Mouse (Mus musculus) erythroblast, embryonic 14.5 days (primary cell): ENCODE measurements around the gene Tecpr1. TPM values are rescaled to one million over a fixed set of nuclear protein-coding genes. Genes with fewer than 3 reads are reported as not detected.
A peak's percentile ranks its signal among the peaks of the same experiment; 100 is the strongest.

ENCODE experiments used
- H3K27me3 ChIP-seq: 2 replicates; pipeline ENCODE4 v1.6.1; 2012; ENCODE audit warnings: inconsistent platforms; ENCODE audit not compliant: control insufficient read depth
- H3K36me3 ChIP-seq: 2 replicates; pipeline ENCODE4 v1.6.1; 2012; ENCODE audit warnings: mild to moderate bottlenecking, inconsistent platforms; ENCODE audit not compliant: control insufficient read depth
- H3K4me1 ChIP-seq: 2 replicates; pipeline ENCODE4 v1.6.1; 2012; ENCODE audit warnings: inconsistent platforms; ENCODE audit not compliant: control insufficient read depth
- H3K4me3 ChIP-seq: replicated peaks from 2 replicates; pipeline ENCODE3; 2012; ENCODE audit warnings: moderate library complexity, mild to moderate bottlenecking, inconsistent platforms
- H3K9me3 ChIP-seq: 2 replicates; pipeline ENCODE4 v1.6.1; 2012; ENCODE audit warnings: low read length, inconsistent platforms, mixed read lengths; ENCODE audit not compliant: control insufficient read depth
- GATA1 ChIP-seq: IDR thresholded peaks from 2 replicates; pipeline ENCODE4 v1.6.1; 2012; ENCODE audit warnings: low read length, inconsistent platforms, mixed read lengths
- TAL1 ChIP-seq: IDR thresholded peaks from 3 replicates; pipeline ENCODE4 v1.6.1; 2012; ENCODE audit warnings: low read length, inconsistent platforms, mixed read lengths
- polyA plus RNA-seq: library from polyadenylated mRNA; stranded (reverse); fragments of >175 nt; gene quantifications from 2 replicates; pipeline ENCODE4 v1.2.3, GENCODE M21; 2012

The Tecpr1 gene
- polyA plus RNA-seq, 1 experiment: 0.09 TPM

DNA sequence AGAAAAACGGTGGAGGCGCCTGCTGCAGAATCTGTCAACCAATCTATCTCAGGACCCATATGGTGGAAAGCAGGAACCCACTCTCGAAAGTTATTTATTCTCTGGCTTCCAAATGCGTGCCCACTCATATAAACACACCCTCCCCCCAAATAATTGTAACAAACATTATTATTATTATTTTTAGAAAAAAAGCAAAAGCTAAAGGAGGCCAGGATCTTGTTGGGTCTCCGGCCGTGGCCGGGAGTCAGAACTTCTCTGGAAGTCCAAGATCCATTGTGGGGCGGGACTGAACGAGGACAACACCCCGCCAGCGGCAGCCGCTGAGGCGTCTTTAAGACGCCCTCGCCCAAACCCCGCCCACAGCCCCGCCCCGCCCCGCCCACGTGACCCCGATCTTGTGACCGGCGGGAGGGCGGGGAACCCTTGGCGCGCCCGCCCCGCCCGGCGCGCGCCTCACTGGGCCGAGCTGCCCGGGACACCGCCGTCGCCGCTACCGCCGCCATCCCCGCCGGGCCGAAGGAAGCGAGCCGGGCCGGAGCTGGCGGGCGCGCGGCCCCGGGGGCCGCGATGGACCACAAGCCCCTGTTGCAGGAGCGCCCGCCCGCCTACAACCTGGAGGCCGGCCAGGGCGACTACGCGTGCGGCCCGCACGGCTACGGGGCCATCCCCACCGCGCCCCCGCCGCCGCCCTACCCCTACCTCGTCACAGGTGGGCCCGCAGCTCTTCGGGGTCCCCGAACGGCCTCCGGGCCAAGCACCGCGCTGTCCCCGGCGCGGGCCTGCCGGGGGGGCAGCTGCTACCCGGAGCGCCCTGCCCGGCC is 31.6 kb upstream of the Tecpr1 start:
- Histone ChIP-seq H3K27me3 (peaks cover 13% of the 10 kb centered on the region), H3K4me1 (peaks cover 44% of the 10 kb centered on the region), H3K4me3 (peak overlapping the region; percentile 76), H3K36me3 (peaks cover 10% of the 10 kb centered on the region), H3K9me3 (peaks cover 4% of the 10 kb centered on the region)
- no peak for TF ChIP-seq GATA1
- TF ChIP-seq TAL1: no peak

- TF ChIP-seq TAL1: no peak
- TF ChIP-seq GATA1: no peak
- Histone ChIP-seq H3K27me3 (peaks cover 13% of the 10 kb centered on the region), H3K4me1 (peaks cover 44% of the 10 kb centered on the region), H3K9me3 (peaks cover 8% of the 10 kb centered on the region), H3K36me3 (peaks cover 9% of the 10 kb centered on the region), H3K4me3 (peak overlapping the region; percentile 76)
Measured at GRCm38 (mm10) chr5:144254122-144254810, 30.9 kb upstream of the Tecpr1 start.

DNA sequence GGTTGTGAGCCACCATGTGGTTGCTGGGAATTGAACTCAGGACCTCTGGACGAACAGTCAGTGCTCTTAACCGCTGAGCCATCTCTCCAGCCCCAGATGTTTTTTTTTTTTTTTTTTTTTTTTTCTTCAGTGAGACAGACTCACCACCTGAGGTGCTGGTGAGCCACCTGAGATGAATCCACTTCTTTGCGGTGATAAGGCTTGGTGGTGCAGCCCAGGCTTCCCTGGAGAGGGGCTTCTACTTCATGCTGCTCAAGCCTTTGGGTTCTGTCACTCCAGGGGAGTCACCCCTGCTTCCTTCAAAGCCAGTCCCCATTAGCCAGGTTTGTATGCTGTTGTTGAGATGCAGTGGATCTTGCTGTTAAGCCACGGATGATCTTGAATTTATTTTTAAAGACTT is 29.8 kb upstream of the Tecpr1 start:
- H3K27me3 ChIP-seq: peaks cover 13% of the 10 kb centered on the region
- H3K9me3 ChIP-seq: peaks cover 8% of the 10 kb centered on the region
- H3K4me3 ChIP-seq: no peak overlapping the region
- H3K36me3 ChIP-seq: no peaks in the 10 kb centered on the region; the same call in 1 of the 2 replicates
- TF ChIP-seq GATA1 (no peak), TAL1 (no peak)
- H3K4me1 ChIP-seq: peaks cover 37% of the 10 kb centered on the region

DNA sequence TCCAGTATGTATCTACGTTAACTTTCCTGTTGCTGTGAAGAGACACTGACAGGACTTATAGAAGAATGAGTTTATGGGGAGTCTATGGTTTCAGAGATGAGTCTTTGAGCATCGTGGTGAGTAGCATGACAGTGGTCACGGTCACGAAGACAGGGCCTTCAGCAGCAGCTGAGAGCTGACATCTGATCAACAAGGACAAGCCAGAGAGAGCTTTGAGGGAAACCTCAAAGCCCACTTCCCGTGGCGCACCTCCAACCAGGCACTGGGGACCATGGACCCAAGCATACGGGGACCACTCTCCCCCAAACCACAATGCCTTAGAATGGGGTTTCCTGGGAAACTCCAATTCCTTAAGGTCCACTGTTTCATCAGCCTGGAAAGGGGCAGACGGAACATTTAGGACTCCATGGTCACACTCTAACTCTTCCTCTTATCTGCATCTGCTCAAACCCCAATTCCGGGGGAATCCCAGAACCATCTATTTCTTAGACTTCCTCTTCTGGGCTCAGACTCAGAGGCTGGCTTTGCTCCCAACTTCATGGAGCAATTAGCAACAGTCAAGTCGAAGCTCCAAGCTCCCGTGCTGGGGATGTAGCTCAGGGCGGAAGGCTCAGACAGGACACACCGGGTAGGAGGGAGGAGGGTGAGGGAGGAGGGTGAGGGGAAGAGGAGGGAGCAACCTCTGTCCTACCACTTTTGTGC is 28.6 kb upstream of the Tecpr1 start:
- Histone ChIP-seq H3K4me1 (peaks cover 31% of the 10 kb centered on the region), H3K36me3 (no peaks in the 10 kb centered on the region), H3K9me3 (peaks cover 8% of the 10 kb centered on the region), H3K27me3 (peaks cover 13% of the 10 kb centered on the region), H3K4me3 (no peak overlapping the region)
- TF ChIP-seq GATA1: no peak

DNA sequence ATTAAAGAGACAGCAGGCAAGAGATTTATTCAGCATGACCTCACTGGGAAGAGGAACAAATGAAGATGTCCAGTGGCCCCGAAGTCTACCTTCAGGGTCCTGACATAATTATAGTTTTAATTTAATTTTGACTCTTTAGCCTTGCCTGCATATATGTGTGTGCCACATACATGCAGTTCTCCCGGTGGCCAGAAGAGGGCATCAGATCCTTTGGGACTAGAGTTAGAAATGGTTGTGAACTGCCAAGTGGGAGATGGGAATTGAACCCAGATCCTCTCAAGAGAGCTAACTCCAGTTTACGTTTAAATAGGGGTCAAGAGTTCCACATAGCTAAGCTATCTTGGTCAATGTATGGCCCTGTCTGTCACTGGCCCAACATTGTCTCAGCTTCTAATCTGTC is 26.5 kb upstream of the Tecpr1 start:
- TF ChIP-seq TAL1: no peak
- no peak for TF ChIP-seq GATA1
- Histone ChIP-seq H3K4me1 (peaks cover 14% of the 10 kb centered on the region), H3K9me3 (peaks cover 8% of the 10 kb centered on the region), H3K4me3 (no peak overlapping the region), H3K27me3 (no peaks in the 10 kb centered on the region), H3K36me3 (no peaks in the 10 kb centered on the region)

DNA sequence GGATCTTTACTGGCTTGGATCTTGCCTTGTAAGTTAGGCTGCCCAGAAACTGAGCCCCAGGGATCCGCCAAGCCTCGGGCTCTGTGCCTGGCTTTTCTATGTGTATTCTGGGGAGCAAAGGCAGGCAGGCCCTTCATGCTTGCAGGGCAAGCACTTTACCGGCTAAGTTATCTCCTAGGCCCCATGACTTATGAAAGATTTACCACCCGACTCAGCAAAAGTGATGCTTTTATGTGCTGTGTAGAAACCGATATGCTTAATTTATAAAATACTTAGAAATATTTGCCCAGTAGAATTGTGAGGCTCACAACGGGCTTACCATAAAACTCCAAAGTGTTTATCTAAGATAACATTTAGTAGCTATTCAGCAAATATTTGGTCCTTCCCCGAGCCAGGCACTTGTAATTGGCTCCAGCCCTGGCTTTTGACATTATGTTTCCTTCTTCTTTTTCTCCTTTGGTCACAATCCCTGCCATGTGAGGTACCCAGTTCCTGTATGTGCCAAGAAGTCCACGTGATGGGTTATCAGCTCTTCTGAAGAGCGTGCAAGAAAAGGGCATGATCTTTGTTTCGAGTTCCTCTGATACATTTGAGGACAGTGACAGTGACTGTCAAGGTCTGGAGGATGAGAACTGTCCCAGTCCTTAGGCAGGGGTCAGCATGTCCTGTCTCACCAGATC is 24.6 kb upstream of the Tecpr1 start:
- H3K27me3 ChIP-seq: no peaks in the 10 kb centered on the region
- H3K4me1 ChIP-seq: no peaks in the 10 kb centered on the region
- H3K36me3 ChIP-seq: no peaks in the 10 kb centered on the region
- TF ChIP-seq GATA1: no peak
- no peak for TF ChIP-seq TAL1
- H3K9me3 ChIP-seq: peaks cover 8% of the 10 kb centered on the region
- H3K4me3 ChIP-seq: no peak overlapping the region

- Histone ChIP-seq H3K36me3 (no peaks in the 10 kb centered on the region), H3K27me3 (no peaks in the 10 kb centered on the region), H3K9me3 (peaks cover 8% of the 10 kb centered on the region), H3K4me3 (no peak overlapping the region), H3K4me1 (no peaks in the 10 kb centered on the region)
- no peak for TF ChIP-seq GATA1
- TF ChIP-seq TAL1: no peak
Measured at GRCm38 (mm10) chr5:144247307-144247706, 23.9 kb upstream of the Tecpr1 start.

GRCm38 (mm10) chr5:144246669-144247068 is 23.3 kb upstream of the Tecpr1 start:
- peaks cover 8% of the 10 kb centered on the region for H3K9me3 ChIP-seq
- TF ChIP-seq TAL1 (no peak), GATA1 (no peak)
- H3K4me3 ChIP-seq: no peak overlapping the region
- H3K36me3 ChIP-seq: no peaks in the 10 kb centered on the region
- no peaks in the 10 kb centered on the region for H3K4me1 ChIP-seq
- H3K27me3 ChIP-seq: no peaks in the 10 kb centered on the region
